14 mouse cellular contexts compared by ENCODE assay signal in the genomic region with DNA sequence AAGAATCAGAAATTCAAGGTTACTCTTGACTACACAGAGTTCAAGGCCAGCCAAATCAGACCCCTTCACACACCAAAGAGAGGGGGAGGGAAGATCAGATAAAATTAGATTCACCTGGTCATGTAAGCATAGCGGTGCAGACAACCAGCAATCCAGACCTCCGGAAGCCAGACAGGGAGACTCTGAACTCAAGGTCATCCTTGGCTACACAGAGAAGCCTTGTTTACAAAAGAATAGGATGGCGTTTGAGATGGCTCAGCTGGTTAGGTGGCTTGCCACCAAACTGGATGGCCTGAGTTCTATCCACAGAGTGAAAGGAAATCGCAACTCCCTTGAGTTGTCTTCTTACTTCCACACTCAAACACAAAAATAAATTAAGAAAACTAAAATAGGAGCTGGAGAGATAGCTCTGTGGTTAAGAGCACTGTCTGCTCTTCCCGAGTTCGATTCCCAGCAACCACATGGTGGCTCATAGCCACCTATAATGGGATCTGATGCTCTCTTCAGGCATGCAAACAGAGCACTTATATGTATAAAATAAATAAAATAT. TPM values are rescaled to one million over a fixed set of nuclear protein-coding genes. Genes with fewer than 3 reads are reported as not detected.
DNase-seq lines count a peak whose midpoint lies in the region; ATAC-seq and TF ChIP-seq lines count a peak whose summit lies in the region.
"Had no signal": no experiment of that assay in that cellular context is flagged by ENCODE, and none has a peak within 500 bp of the region (broad histone marks: within the 10 kb centered on the region; RNA-seq: fewer than 3 reads in every experiment).

No protein-coding gene starts in this region.

- H3K9ac ChIP-seq in heart, embryonic 13.5 days, result 0 out of 2 replicates have a peak overlapping the region, but pooled peaks have one; percentile 24
- no peak overlapping the region for H3K9ac ChIP-seq in heart, adult 2 months (ENCODE audit: low read depth, low read length)
- H3K9ac ChIP-seq in midbrain, embryonic 12.5 days (replicated peaks), result peak overlapping the region; percentile 86; the same call in 1 of the 2 replicates
- no peak overlapping the region for H3K9ac ChIP-seq in midbrain, embryonic 16.5 days (ENCODE audit: low read depth, low read length)
- H3K9ac ChIP-seq in limb, embryonic 13.5 days, result no peak overlapping the region

- no peak for ATAC-seq in heart, embryonic 13.5 days (ENCODE audit: extremely low read depth, insufficient number of reproducible peaks, low FRiP score, low TSS enrichment)
- ATAC-seq in midbrain, embryonic 12.5 days (ENCODE audit: low FRiP score, low read depth), result no peak
- no peak for ATAC-seq in midbrain, embryonic 16.5 days
- ATAC-seq in limb, embryonic 13.5 days (ENCODE audit: low FRiP score, low read depth), result no peak

- TF ChIP-seq EP300 in heart, adult 2 months (IDR thresholded peaks at IDR 0.05; ENCODE audit: insufficient read depth, low read depth, low read length), result no peak

- intact Hi-C loops in heart, adult 2 months (cut with DNase I), result loop anchor here (1.0 to 10.0 kb wide), 2 partner anchors 28 to 133 kb away; partner anchors contain the start of genes Icam4 and Tyk2

- no peak for DNase-seq in heart, adult 2 months
- DNase-seq in embryo, embryonic 9.5 days (ENCODE audit: extremely low spot score), result no peak
- no peak for DNase-seq in kidney, postnatal 10 days
- DNase-seq in natural killer cell, adult 2 months (ENCODE audit: low spot score in 2 of 2), result no peak
- DNase-seq: adrenal gland, adult 2 months; cerebellum, adult 11-12 months; kidney, adult 11 months; lung, postnatal 10 days had no signal

- H3K27ac ChIP-seq in heart, embryonic 13.5 days (replicated peaks), result no peak overlapping the region
- H3K27ac ChIP-seq in heart, adult 2 months, result no peak overlapping the region
- no peak overlapping the region for H3K27ac ChIP-seq in midbrain, embryonic 12.5 days (replicated peaks)
- H3K27ac ChIP-seq in midbrain, embryonic 16.5 days (ENCODE audit: low read length), result no peak overlapping the region
- no peak overlapping the region for H3K27ac ChIP-seq in limb, embryonic 13.5 days

- H3K4me1 ChIP-seq in heart, embryonic 13.5 days, result peaks cover 15% of the 10 kb centered on the region
- H3K4me1 ChIP-seq in heart, adult 2 months (ENCODE audit: control insufficient read depth, insufficient read depth, low read length), result peaks cover 4% of the 10 kb centered on the region
- peaks cover 12% of the 10 kb centered on the region for H3K4me1 ChIP-seq in midbrain, embryonic 12.5 days
- H3K4me1 ChIP-seq in midbrain, embryonic 16.5 days (ENCODE audit: control insufficient read depth, insufficient read depth, low read length), result peaks cover 9% of the 10 kb centered on the region
- peaks cover 9% of the 10 kb centered on the region for H3K4me1 ChIP-seq in limb, embryonic 13.5 days

- H3K27me3 ChIP-seq in heart, embryonic 13.5 days (replicated peaks), result no peaks in the 10 kb centered on the region
- no peaks in the 10 kb centered on the region for H3K27me3 ChIP-seq in heart, adult 2 months (ENCODE audit: control insufficient read depth, insufficient read depth, low read length)
- H3K27me3 ChIP-seq in midbrain, embryonic 12.5 days, result no peaks in the 10 kb centered on the region
- H3K27me3 ChIP-seq in midbrain, embryonic 16.5 days (ENCODE audit: control insufficient read depth, insufficient read depth, low read depth, low read length), result no peaks in the 10 kb centered on the region
- H3K27me3 ChIP-seq in limb, embryonic 13.5 days, result no peaks in the 10 kb centered on the region
- H3K27me3 ChIP-seq: embryonic facial prominence, embryonic 13.5 days had no signal

- no peak for TF ChIP-seq POLR2A in heart, adult 2 months (IDR thresholded peaks at IDR 0.05; ENCODE audit: insufficient read depth, low read depth, low read length)

- no peak overlapping the region for H3K4me3 ChIP-seq in heart, embryonic 13.5 days
- no peak overlapping the region for H3K4me3 ChIP-seq in heart, adult 2 months
- no peak overlapping the region; the same call in 1 of the 2 replicates for H3K4me3 ChIP-seq in midbrain, embryonic 12.5 days
- no peak overlapping the region for H3K4me3 ChIP-seq in midbrain, embryonic 16.5 days (ENCODE audit: low read depth, low read length)
- H3K4me3 ChIP-seq in limb, embryonic 13.5 days, result no peak overlapping the region

- no peaks in the 10 kb centered on the region for H3K79me2 ChIP-seq in heart, adult 2 months (replicated peaks; ENCODE audit: control insufficient read depth, insufficient read depth, low read length)

- no peaks in the 10 kb centered on the region for H3K9me3 ChIP-seq in heart, embryonic 13.5 days
- no peaks in the 10 kb centered on the region for H3K9me3 ChIP-seq in midbrain, embryonic 12.5 days
- H3K9me3 ChIP-seq in midbrain, embryonic 16.5 days (replicated peaks; ENCODE audit: control insufficient read depth, low read length, poor library complexity, severe bottlenecking), result no peaks in the 10 kb centered on the region
- no peaks in the 10 kb centered on the region for H3K9me3 ChIP-seq in limb, embryonic 13.5 days
- H3K9me3 ChIP-seq: embryonic facial prominence, embryonic 13.5 days had no signal

- no peak for TF ChIP-seq CTCF in heart, adult 2 months (IDR thresholded peaks at IDR 0.05)

- WGBS in heart, embryonic 13.5 days, result 67% methylated on average over 6 of the region's 6 CpGs
- 50% methylated on average over 6 of the region's 6 CpGs for WGBS in heart, adult 2 months
- 72% methylated on average over 6 of the region's 6 CpGs for WGBS in midbrain, embryonic 12.5 days
- 77% methylated on average over 6 of the region's 6 CpGs for WGBS in midbrain, embryonic 16.5 days
- 71% methylated on average over 6 of the region's 6 CpGs for WGBS in limb, embryonic 13.5 days

- no peak overlapping the region for H3K4me2 ChIP-seq in heart, embryonic 13.5 days
- no peak overlapping the region for H3K4me2 ChIP-seq in midbrain, embryonic 12.5 days (replicated peaks)
- H3K4me2 ChIP-seq in midbrain, embryonic 16.5 days (ENCODE audit: low read length), result no peak overlapping the region; the same call in 1 of the 2 replicates
- H3K4me2 ChIP-seq in limb, embryonic 13.5 days (replicated peaks), result peak overlapping the region; percentile 90

- peaks cover 26% of the 10 kb centered on the region for H3K36me3 ChIP-seq in heart, embryonic 13.5 days
- H3K36me3 ChIP-seq in heart, adult 2 months (ENCODE audit: control insufficient read depth, insufficient read depth, low read length), result no peaks in the 10 kb centered on the region
- peaks cover 22% of the 10 kb centered on the region for H3K36me3 ChIP-seq in midbrain, embryonic 12.5 days
- peaks cover 11% of the 10 kb centered on the region for H3K36me3 ChIP-seq in midbrain, embryonic 16.5 days (ENCODE audit: control insufficient read depth, insufficient read depth, low read length)
- H3K36me3 ChIP-seq in limb, embryonic 13.5 days, result peaks cover 23% of the 10 kb centered on the region

RNA-seq across cellular contexts. Expression of gene Mrpl4, which starts 0.8 kb away (rescaled TPM):
- polyA plus RNA-seq in heart, embryonic 13.5 days (2015; fragmentation: Nextera tagmentation; extraction: Ambion mirVana), result 124 and 139 TPM in 2 replicates
- total RNA-seq in heart, adult 2 months (2021), result 100 to 1,000 TPM; 124 to 130 TPM
- polyA plus RNA-seq in heart, adult 2 months (2012; rRNA removed), result 173 and 226 TPM in 2 replicates
- polyA plus RNA-seq in midbrain, embryonic 12.5 days (2016; fragmentation: Nextera tagmentation; extraction: Ambion mirVana), result 101 and 109 TPM in 2 replicates
- 101 and 104 TPM in 2 replicates for polyA plus RNA-seq in midbrain, embryonic 16.5 days (2015; fragmentation: Nextera tagmentation; extraction: Ambion mirVana)
- 131 and 133 TPM in 2 replicates for polyA plus RNA-seq in limb, embryonic 13.5 days (2015; fragmentation: Nextera tagmentation; extraction: Ambion mirVana)

RNA-seq across cellular contexts. Expression of gene Icam1, which starts 14.1 kb away (rescaled TPM):
- polyA plus RNA-seq in heart, embryonic 13.5 days (2015; fragmentation: Nextera tagmentation; extraction: Ambion mirVana), result 11.6 and 11.9 TPM in 2 replicates
- 1 to 10 TPM; 7.6 to 9.2 TPM for total RNA-seq in heart, adult 2 months (2021)
- polyA plus RNA-seq in heart, adult 2 months (2012; rRNA removed), result 12.4 and 15.3 TPM in 2 replicates
- polyA plus RNA-seq in midbrain, embryonic 12.5 days (2016; fragmentation: Nextera tagmentation; extraction: Ambion mirVana), result 3.5 and 5.0 TPM in 2 replicates
- polyA plus RNA-seq in midbrain, embryonic 16.5 days (2015; fragmentation: Nextera tagmentation; extraction: Ambion mirVana), result 3.0 and 3.1 TPM in 2 replicates
- 12.3 and 13.9 TPM in 2 replicates for polyA plus RNA-seq in limb, embryonic 13.5 days (2015; fragmentation: Nextera tagmentation; extraction: Ambion mirVana)

RNA-seq across cellular contexts. Expression of gene S1pr2, which starts 25.1 kb away (rescaled TPM):
- polyA plus RNA-seq in heart, embryonic 13.5 days (2015; fragmentation: Nextera tagmentation; extraction: Ambion mirVana), result 19.4 and 21.9 TPM in 2 replicates
- 1 to 10 TPM; 2.8 to 3.2 TPM for total RNA-seq in heart, adult 2 months (2021)
- 4.2 and 6.1 TPM in 2 replicates for polyA plus RNA-seq in heart, adult 2 months (2012; rRNA removed)
- 20.6 and 22.6 TPM in 2 replicates for polyA plus RNA-seq in midbrain, embryonic 12.5 days (2016; fragmentation: Nextera tagmentation; extraction: Ambion mirVana)
- polyA plus RNA-seq in midbrain, embryonic 16.5 days (2015; fragmentation: Nextera tagmentation; extraction: Ambion mirVana), result 9.7 and 10.3 TPM in 2 replicates
- polyA plus RNA-seq in limb, embryonic 13.5 days (2015; fragmentation: Nextera tagmentation; extraction: Ambion mirVana), result 60.3 and 66.9 TPM in 2 replicates

RNA-seq across cellular contexts. Expression of gene Icam4, which starts 27.4 kb away (rescaled TPM):
- 3.1 and 8.3 TPM in 2 replicates for polyA plus RNA-seq in heart, embryonic 13.5 days (2015; fragmentation: Nextera tagmentation; extraction: Ambion mirVana)
- total RNA-seq in heart, adult 2 months (2021), result 1 to 10 TPM in 1 of 2 experiments, under 1 TPM in 1; 0.84 to 1.0 TPM
- polyA plus RNA-seq in heart, adult 2 months (2012; rRNA removed), result 0.70 and 1.4 TPM in 2 replicates
- 1.1 and 1.3 TPM in 2 replicates for polyA plus RNA-seq in midbrain, embryonic 12.5 days (2016; fragmentation: Nextera tagmentation; extraction: Ambion mirVana)
- 0.24 TPM in 1 of 2 replicates, not detected in the other for polyA plus RNA-seq in midbrain, embryonic 16.5 days (2015; fragmentation: Nextera tagmentation; extraction: Ambion mirVana)
- 0.62 and 2.2 TPM in 2 replicates for polyA plus RNA-seq in limb, embryonic 13.5 days (2015; fragmentation: Nextera tagmentation; extraction: Ambion mirVana)
- total RNA-seq: neutrophil, adult 5-6 weeks had no signal

RNA-seq across cellular contexts. Expression of gene Icam5, which starts 30.1 kb away (rescaled TPM):
- polyA plus RNA-seq in heart, embryonic 13.5 days (2015; fragmentation: Nextera tagmentation; extraction: Ambion mirVana), result 0.04 and 0.05 TPM in 2 replicates
- not detected for total RNA-seq in heart, adult 2 months (2021)
- polyA plus RNA-seq in heart, adult 2 months (2012; rRNA removed), result 0.06 and 0.08 TPM in 2 replicates
- polyA plus RNA-seq in midbrain, embryonic 12.5 days (2016; fragmentation: Nextera tagmentation; extraction: Ambion mirVana), result 0.08 TPM in 1 of 2 replicates, not detected in the other
- 2.2 and 2.5 TPM in 2 replicates for polyA plus RNA-seq in midbrain, embryonic 16.5 days (2015; fragmentation: Nextera tagmentation; extraction: Ambion mirVana)
- 0.05 and 0.08 TPM in 2 replicates for polyA plus RNA-seq in limb, embryonic 13.5 days (2015; fragmentation: Nextera tagmentation; extraction: Ambion mirVana)
- total RNA-seq: neutrophil, adult 5-6 weeks had no signal

Comparison
In these comparisons a context has a peak if more than half of its experiments do, and no peak if none do; other contexts are left out.
1. H3K9ac ChIP-seq: peak in heart, embryonic 13.5 days (single experiment) and midbrain, embryonic 12.5 days (single experiment); none in heart, adult 2 months (single experiment), midbrain, embryonic 16.5 days (single experiment) and limb, embryonic 13.5 days (single experiment).